Mouse (Mus musculus): ENCODE measurements around the gene Plxna1. TPM values are rescaled to one million over a fixed set of nuclear protein-coding genes. Genes with fewer than 3 reads are reported as not detected.

Plxna1 gene
- 21.6 and 44.7 TPM in 2 replicates for polyA plus RNA-seq (2015; fragmentation: Nextera tagmentation; extraction: Ambion mirVana)

DNA sequence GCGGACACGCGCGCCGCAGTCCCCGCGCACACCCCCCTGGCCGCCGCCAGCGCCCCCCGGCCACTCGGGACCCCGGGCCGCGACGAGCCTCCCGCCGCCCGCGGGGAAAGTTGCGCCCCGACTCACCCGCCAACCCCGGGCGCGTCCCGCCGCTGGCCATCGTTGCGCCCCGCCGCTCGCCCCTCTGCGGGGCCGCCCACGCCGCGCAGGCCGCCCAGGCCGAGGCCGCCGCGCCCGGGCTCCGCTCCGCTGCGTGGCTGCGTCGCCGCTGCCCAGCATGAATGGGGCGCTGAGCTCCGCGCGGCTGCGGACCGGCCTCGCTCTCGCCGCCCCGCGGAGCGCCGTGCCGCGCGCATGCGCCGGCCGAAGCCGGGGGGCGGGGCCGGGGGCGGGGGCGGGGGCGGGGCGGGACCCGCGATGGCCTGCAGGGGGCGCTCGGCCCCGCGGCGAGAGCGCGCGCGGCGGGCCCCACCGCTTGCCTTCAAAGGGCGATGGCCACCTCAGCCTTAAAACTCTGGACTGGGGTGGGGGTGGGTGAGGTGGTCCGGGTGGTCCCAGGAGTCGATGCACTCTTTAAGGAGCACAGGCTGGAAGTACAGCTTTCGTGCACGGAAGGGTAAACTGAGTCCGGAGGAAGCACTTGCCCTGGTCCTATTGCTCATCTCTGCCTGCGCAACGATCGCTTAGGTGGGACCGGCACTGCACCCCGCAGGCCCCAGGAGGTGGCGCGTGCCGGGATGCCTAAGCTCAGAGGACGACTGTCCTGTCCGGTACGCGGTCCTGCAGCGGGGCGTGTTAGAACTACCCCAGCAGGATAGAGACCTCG, at the start of gene Plxna1:
TSS of gene Plxna1 (minus strand) at position 340 of the 826 bp plus-strand sequence.
- peak within 1 kb of the TSS; percentile 80 for H3K27ac ChIP-seq (ENCODE audit: low read depth, low read length)
- H3K27me3 ChIP-seq (replicated peaks; ENCODE audit: control insufficient read depth, insufficient read depth, low read length), result no peaks in the 10 kb centered on the region
- H3K4me2 ChIP-seq (ENCODE audit: low read length), result peak within 1 kb of the TSS; percentile 98
- H3K36me3 ChIP-seq (ENCODE audit: control insufficient read depth, insufficient read depth, low read length), result no peaks in the 10 kb centered on the region
- WGBS, result under 1% methylated on average over 66 of the region's 110 CpGs
- ATAC-seq, result peak; percentile 80
- peaks cover 29% of the 10 kb centered on the region for H3K4me1 ChIP-seq (ENCODE audit: control insufficient read depth, insufficient read depth, low read depth, low read length)
- H3K4me3 ChIP-seq (ENCODE audit: low read length), result peak within 1 kb of the TSS; percentile 97
- no peaks in the 10 kb centered on the region for H3K9me3 ChIP-seq (ENCODE audit: control insufficient read depth, low read length)
- H3K9ac ChIP-seq (ENCODE audit: low read depth, low read length), result peak within 1 kb of the TSS; percentile 98

DNA sequence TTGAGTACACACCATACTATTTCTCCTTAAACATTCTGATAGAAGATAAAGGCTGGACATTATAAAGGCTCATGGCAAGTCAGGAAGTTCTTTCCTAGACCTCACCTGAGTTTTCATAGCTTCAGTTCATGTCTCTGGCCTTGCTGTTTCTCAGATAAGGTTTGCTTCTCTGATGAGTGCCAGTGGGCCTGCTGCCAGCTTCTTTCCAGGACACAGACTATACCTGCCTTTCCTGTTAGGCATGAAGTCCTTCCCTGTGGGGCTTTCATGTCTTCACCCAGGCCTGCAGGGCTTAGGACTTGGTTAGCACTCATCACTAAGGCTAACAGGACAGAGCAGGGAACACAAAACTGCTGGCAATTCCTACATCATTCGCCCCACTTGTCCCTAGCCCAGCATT, 46.6 kb upstream of the Plxna1 start:
- Histone ChIP-seq H3K27me3 (replicated peaks; ENCODE audit: control insufficient read depth, insufficient read depth, low read length) (no peaks in the 10 kb centered on the region), H3K36me3 (ENCODE audit: control insufficient read depth, insufficient read depth, low read length) (no peaks in the 10 kb centered on the region), H3K9me3 (ENCODE audit: control insufficient read depth, low read length) (no peaks in the 10 kb centered on the region), H3K27ac (ENCODE audit: low read depth, low read length) (no peak overlapping the region), H3K9ac (ENCODE audit: low read depth, low read length) (no peak overlapping the region), H3K4me1 (ENCODE audit: control insufficient read depth, insufficient read depth, low read depth, low read length) (0 out of 2 replicates have a peak, but pooled peaks cover 3% of the 10 kb centered on the region), H3K4me3 (ENCODE audit: low read length) (no peak overlapping the region), H3K4me2 (ENCODE audit: low read length) (no peak overlapping the region)
- 69% methylated on average over 1 of the region's 1 CpGs for WGBS
- ATAC-seq, result no peak

DNA sequence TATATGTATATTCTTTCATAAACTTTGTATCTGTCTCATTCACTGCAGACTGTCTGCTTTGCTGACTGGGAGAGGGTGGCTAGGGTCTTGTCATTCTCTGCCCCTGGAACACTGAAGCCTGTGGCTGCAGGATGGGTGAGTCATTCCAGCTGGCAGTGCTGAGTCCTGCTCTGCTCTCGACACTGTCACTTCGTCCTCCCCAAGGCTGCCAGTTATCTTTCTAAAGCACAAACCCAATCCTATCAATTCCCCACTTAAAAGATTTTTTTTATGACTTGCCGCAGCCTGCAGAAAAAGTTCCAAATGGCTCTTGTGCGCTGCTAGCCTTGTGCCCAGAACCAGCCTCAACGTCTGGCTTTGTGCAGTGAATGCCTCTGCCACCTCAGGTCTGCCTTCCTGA, 45.8 kb upstream of the Plxna1 start:
- H3K4me2 ChIP-seq (ENCODE audit: low read length), result no peak overlapping the region
- 0 out of 2 replicates have a peak, but pooled peaks cover 3% of the 10 kb centered on the region for H3K4me1 ChIP-seq (ENCODE audit: control insufficient read depth, insufficient read depth, low read depth, low read length)
- no peaks in the 10 kb centered on the region for H3K27me3 ChIP-seq (replicated peaks; ENCODE audit: control insufficient read depth, insufficient read depth, low read length)
- 84% methylated on average over 5 of the region's 5 CpGs for WGBS
- no peak overlapping the region for H3K27ac ChIP-seq (ENCODE audit: low read depth, low read length)
- no peaks in the 10 kb centered on the region for H3K36me3 ChIP-seq (ENCODE audit: control insufficient read depth, insufficient read depth, low read length)
- no peak overlapping the region for H3K4me3 ChIP-seq (ENCODE audit: low read length)
- H3K9ac ChIP-seq (ENCODE audit: low read depth, low read length), result no peak overlapping the region
- no peaks in the 10 kb centered on the region for H3K9me3 ChIP-seq (ENCODE audit: control insufficient read depth, low read length)
- no peak for ATAC-seq

DNA sequence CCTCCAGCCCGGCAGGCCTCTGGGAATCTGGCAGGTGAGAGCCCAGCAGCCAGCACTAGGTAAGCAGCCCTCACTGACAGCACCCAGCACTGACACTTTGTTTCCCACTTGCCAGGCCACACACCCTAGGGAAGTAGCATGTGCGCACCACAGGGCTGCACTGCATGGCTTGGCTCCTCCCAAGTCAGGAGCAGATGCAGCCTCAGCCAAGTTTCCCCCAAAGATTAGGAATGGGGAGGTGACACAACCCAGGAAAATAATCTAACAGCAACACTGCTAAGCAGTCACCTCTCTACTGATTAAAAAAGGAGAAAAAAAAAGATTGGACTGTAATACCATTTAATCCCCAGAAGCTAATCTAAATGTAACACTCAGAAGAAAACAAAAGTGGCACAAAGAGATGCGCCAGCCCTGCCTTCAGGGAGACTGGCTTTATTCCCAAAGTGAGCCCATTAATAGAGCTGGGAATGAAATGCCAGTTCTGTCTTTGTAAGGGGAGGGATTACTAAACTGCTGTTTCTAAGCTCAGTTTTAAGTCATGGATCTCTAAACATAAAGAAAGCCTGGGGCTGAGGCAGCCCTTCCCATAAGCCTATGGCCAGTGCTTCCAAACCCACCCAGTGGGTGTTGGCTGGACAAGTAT, 44.9 kb upstream of the Plxna1 start:
- Histone ChIP-seq H3K9ac (ENCODE audit: low read depth, low read length) (no peak overlapping the region), H3K36me3 (ENCODE audit: control insufficient read depth, insufficient read depth, low read length) (no peaks in the 10 kb centered on the region), H3K9me3 (ENCODE audit: control insufficient read depth, low read length) (no peaks in the 10 kb centered on the region), H3K4me2 (ENCODE audit: low read length) (no peak overlapping the region), H3K27ac (ENCODE audit: low read depth, low read length) (no peak overlapping the region), H3K4me3 (ENCODE audit: low read length) (no peak overlapping the region), H3K27me3 (replicated peaks; ENCODE audit: control insufficient read depth, insufficient read depth, low read length) (no peaks in the 10 kb centered on the region), H3K4me1 (ENCODE audit: control insufficient read depth, insufficient read depth, low read depth, low read length) (0 out of 2 replicates have a peak, but pooled peaks cover 3% of the 10 kb centered on the region)
- 54% methylated on average over 3 of the region's 3 CpGs for WGBS
- ATAC-seq, result peak; percentile 32; the same call in 1 of the 2 replicates

DNA sequence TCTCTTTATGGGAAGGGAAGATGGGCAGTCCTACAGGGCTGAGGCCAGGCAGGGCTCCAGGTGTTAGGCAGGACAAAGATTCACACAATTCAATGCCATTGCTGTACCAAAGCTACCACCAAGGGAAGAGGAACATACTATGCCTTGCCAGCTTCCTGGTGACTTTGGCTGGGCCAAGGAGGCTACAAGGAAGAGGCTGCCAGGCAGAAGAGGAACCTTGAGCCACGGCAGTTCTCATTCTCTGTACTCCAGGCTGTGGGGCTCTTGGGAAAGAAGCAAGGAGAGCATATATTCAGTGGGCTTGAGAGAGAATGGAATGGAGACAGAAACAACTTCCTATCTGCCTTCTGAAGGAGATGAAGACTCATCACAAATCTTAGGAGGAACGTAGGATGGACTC, 42.5 kb upstream of the Plxna1 start:
- WGBS, result 87% methylated on average over 2 of the region's 2 CpGs
- Histone ChIP-seq H3K36me3 (ENCODE audit: control insufficient read depth, insufficient read depth, low read length) (no peaks in the 10 kb centered on the region), H3K9me3 (ENCODE audit: control insufficient read depth, low read length) (no peaks in the 10 kb centered on the region), H3K27ac (ENCODE audit: low read depth, low read length) (no peak overlapping the region), H3K4me3 (ENCODE audit: low read length) (no peak overlapping the region), H3K4me2 (ENCODE audit: low read length) (no peak overlapping the region), H3K4me1 (ENCODE audit: control insufficient read depth, insufficient read depth, low read depth, low read length) (0 out of 2 replicates have a peak, but pooled peaks cover 3% of the 10 kb centered on the region), H3K27me3 (replicated peaks; ENCODE audit: control insufficient read depth, insufficient read depth, low read length) (no peaks in the 10 kb centered on the region), H3K9ac (ENCODE audit: low read depth, low read length) (no peak overlapping the region)
- ATAC-seq, result no peak

DNA sequence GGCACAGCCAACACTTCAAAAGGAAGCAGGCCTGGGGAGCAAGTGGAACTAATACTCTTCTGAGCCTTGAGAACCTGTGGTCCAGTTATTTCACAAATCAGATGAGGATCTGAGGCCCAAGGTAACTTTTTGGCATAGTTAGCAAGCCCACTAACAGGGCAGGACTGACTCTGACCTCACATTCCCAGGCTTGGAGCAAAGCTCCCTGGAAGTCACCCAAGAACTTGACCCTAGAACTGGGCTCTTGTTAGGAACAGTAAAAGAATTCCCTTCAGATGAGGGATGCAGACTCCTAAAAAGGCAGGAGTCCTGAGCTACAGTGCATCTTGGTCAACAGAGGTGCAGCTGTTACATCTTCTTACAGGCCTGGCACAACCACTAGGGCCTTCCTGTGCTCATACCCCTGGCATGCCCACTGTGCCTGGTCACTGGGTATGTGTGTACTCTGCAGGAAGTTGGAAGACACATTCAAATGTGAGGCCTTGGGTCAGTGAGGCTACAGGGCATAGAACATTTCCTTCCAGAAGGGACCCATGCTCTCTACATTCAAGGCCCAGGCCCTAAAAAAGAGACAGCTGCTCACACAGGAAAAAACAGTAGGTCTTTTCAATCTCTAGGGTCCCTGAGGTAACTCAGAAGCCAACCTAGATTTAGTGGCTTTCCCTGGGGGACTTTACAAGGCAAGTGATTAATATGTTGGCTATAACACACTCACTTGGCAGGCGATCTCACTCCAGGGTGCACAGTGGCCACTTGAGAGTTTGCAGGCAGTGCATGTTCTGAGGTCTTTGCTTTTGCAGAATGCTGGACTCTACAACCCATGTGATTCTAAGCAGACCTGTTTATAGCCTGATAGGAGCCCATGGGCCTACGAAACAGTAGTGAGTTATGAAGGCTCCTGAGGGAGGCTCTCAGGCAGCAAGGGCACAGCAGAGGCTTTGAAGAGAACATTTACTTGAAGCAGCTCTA, 41.1 kb upstream of the Plxna1 start:
- 74% methylated on average over 2 of the region's 2 CpGs for WGBS
- Histone ChIP-seq H3K27me3 (replicated peaks; ENCODE audit: control insufficient read depth, insufficient read depth, low read length) (no peaks in the 10 kb centered on the region), H3K4me3 (ENCODE audit: low read length) (no peak overlapping the region), H3K9ac (ENCODE audit: low read depth, low read length) (no peak overlapping the region), H3K9me3 (ENCODE audit: control insufficient read depth, low read length) (no peaks in the 10 kb centered on the region), H3K4me1 (ENCODE audit: control insufficient read depth, insufficient read depth, low read depth, low read length) (0 out of 2 replicates have a peak, but pooled peaks cover 3% of the 10 kb centered on the region), H3K36me3 (ENCODE audit: control insufficient read depth, insufficient read depth, low read length) (no peaks in the 10 kb centered on the region), H3K27ac (ENCODE audit: low read depth, low read length) (no peak overlapping the region), H3K4me2 (ENCODE audit: low read length) (no peak overlapping the region)
- peak; percentile 46; the same call in 1 of the 2 replicates for ATAC-seq

DNA sequence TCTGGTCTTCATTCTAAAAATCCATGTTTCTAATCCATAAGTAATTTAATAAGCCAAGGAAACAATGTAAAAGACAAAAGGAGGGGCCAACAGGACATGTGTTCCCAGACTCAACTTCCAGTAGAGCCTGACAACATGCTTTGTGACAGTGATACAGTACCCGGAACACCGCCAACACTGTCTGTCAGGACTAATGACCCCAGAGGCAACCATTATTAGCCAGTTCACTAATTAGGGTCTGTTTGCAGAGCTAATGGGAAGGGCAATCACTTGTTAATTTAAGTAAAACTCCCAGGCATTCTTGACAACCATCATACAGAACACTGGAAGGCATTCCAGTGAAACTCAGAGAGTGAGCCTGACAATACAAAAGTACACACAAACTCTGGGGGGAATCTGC, 40.0 kb upstream of the Plxna1 start:
- WGBS, result 42% methylated on average over 2 of the region's 2 CpGs
- no peak overlapping the region for H3K4me2 ChIP-seq (ENCODE audit: low read length)
- no peak overlapping the region for H3K9ac ChIP-seq (ENCODE audit: low read depth, low read length)
- H3K9me3 ChIP-seq (ENCODE audit: control insufficient read depth, low read length), result no peaks in the 10 kb centered on the region
- ATAC-seq, result no peak
- H3K4me3 ChIP-seq (ENCODE audit: low read length), result no peak overlapping the region
- no peak overlapping the region for H3K27ac ChIP-seq (ENCODE audit: low read depth, low read length)
- 0 out of 2 replicates have a peak, but pooled peaks cover 3% of the 10 kb centered on the region for H3K4me1 ChIP-seq (ENCODE audit: control insufficient read depth, insufficient read depth, low read depth, low read length)
- no peaks in the 10 kb centered on the region for H3K27me3 ChIP-seq (replicated peaks; ENCODE audit: control insufficient read depth, insufficient read depth, low read length)
- no peaks in the 10 kb centered on the region for H3K36me3 ChIP-seq (ENCODE audit: control insufficient read depth, insufficient read depth, low read length)

DNA sequence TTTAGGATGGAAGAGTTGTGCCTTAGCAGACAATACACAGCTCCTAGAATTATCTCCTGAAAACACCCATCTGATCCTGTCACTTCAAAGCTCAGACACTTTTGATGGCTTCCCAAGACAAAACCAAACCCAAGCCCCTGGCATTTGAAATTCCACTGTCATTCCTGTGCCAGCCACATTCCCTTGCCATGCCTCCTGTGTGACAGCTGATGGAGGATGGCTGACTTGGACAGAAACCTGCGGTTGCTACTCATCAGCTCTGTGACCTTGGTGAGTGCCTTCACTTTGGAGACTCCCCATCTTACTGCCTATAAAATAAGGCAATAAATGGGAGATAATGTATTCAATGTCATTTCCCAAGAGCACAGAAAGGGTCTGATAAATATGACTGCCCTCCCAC, 37.1 kb upstream of the Plxna1 start:
- Histone ChIP-seq H3K4me3 (ENCODE audit: low read length) (no peak overlapping the region), H3K27me3 (replicated peaks; ENCODE audit: control insufficient read depth, insufficient read depth, low read length) (no peaks in the 10 kb centered on the region), H3K9me3 (ENCODE audit: control insufficient read depth, low read length) (no peaks in the 10 kb centered on the region), H3K36me3 (ENCODE audit: control insufficient read depth, insufficient read depth, low read length) (no peaks in the 10 kb centered on the region), H3K9ac (ENCODE audit: low read depth, low read length) (no peak overlapping the region), H3K4me2 (ENCODE audit: low read length) (no peak overlapping the region), H3K27ac (ENCODE audit: low read depth, low read length) (no peak overlapping the region), H3K4me1 (ENCODE audit: control insufficient read depth, insufficient read depth, low read depth, low read length) (no peaks in the 10 kb centered on the region)
- no peak for ATAC-seq
- 95% methylated on average over 1 of the region's 1 CpGs for WGBS

Data from hindbrain, embryonic 16.5 days (tissue).